Mouse (Mus musculus) embryonic stem cell, embryonic (primary cell): ENCODE results near the gene Inka1.

Experiments
- CTCF ChIA-PET, 4 experiments: fragments of 300-600 bp in 2 of 4; fragments of 350-600 bp in 2 of 4; sonication (Branson Sonifier 250); formaldehyde crosslinking; loops; one replicate each; lab custom pipeline; 2022; ENCODE audit warnings: inconsistent platforms in 2 of 4; lab: Charles Lee
- POLR2A ChIA-PET, 4 experiments: fragments of 300-600 bp in 2 of 4; fragments of 350-600 bp in 2 of 4; sonication (Branson Sonifier 250); formaldehyde crosslinking; loops; one replicate each; lab custom pipeline; 2022; ENCODE audit warnings: antibody characterized with exemption in 4 of 4, inconsistent platforms in 1 of 4; lab: Charles Lee

Gene Inka1

DNA sequence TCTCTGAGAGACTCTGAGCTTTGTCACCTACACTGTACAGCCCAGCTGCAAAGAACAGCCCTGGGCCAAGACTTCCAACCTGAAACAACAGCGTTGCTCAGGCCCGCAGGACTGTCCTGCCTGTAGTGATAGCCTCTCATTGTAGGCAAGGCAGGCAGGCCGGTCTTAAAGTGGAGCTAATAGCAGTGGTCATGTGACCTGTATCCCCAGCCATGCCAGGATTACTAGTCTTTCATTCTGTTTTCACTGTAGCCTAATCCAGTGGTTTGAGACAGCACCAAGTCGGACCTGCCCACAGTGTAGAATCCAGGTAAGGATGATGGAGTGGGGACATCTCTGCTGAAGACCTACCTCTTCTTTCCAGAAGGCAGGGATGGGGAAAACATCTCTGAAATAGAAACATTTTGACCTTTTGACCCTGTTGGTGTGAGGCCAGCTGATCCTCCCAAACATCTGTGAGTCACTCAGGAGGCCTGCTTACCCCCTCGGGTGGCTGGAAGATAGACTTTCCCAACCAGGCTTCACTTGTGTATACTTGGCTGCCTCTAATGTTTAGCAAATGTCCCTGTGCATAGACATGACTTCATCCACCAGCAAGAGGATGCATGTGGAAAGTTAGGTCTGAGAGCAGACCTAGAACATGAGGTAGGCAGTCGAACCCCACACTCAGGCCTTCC, 29.9 kb downstream of the Inka1 start:
- ChIA-PET CTCF (interaction anchor here in 2 of 4 experiments (0.8 to 1.2 kb wide), 5 partner anchors 8 to 310 kb away, joined by 3 to 5 read pairs (median 3); partner anchors contain the start of gene Mon1a (in 1 of the 2)), POLR2A (interaction anchor here in 2 of 4 experiments (1.0 to 2.0 kb wide), 6 partner anchors 25 to 51 kb away, joined by 3 to 4 read pairs (median 4); partner anchors contain the start of genes Mst1r (in 2 of the 2) and Ip6k1 (in 1 of the 2))

DNA sequence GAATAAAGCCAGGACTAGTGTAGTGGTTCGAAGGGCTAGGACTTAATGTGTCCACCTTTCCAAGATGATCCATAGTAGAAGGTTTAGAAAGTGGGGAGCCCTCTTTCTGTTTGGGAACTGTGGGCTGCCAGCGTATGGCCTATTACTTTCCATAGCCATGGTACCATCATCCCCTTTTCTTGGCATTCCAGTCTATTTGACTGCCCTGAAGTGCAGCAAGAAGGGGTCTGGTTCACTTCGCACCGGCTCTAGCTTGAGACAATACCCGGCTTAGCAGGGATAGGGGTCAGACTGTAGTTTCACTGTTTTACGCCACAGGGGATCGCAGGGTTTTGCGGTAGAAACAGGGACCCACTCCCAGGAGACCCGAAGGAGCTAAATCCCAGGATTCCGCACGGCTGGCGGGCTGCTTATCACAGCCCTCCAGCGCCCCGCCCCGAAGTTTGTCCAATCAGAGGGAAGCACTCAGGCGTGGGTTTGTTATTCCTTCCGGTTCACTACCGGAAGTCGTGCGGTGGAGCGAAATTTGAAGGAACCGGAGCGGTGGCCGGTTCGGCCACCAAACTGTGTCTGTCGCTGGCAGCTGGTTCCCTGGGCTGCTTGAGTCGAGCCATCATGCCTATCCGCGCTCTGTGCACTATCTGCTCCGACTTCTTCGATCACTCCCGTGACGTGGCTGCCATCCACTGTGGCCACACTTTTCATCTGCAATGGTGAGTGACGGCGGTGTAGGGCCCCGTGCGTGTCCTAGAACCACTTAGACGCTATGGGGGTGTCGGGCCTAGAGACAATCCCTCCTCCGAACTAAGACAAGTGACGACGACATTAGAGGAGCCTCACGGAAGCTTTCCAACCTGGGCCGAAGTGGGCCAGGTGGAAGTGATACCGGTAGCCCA, 35.0 kb downstream of the Inka1 start:
- CTCF ChIA-PET, result interaction anchor here (0.6 to 3.5 kb wide), 16 partner anchors 10 to 325 kb away, joined by 3 to 25 read pairs (median 4); partner anchors contain the start of genes Amigo3 (in 1 of the 4), Inka1 (in 1 of the 4) and Mst1r (in 1 of the 4)
- POLR2A ChIA-PET, result interaction anchor here (0.5 to 3.4 kb wide), 57 partner anchors 8 to 681 kb away, joined by 3 to 46 read pairs (median 4); partner anchors contain the start of genes Camkv (in 2 of the 4), Dag1 (in 2 of the 4), Inka1 (in 2 of the 4) and Ip6k1 (in 2 of the 4)

DNA sequence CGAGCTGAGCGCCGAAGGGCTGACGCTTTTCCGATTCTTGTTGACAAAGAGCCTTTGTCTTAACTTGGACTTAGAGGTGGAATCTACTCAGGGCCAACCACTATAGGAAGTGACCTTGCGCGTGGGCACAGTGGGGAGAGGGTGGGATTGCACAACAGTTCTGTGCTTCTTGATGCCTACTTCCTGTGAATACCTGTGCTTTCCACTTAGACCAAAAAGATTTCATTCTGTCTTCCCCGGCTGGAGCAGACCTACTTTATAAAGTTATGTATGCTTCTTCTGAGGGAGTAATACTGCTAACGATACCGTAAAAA, 35.8 kb downstream of the Inka1 start, which contains the start of gene Traip:
Gene Traip, plus strand, starts transcription at position 215 of the 314 bp plus-strand sequence.
- POLR2A ChIA-PET, result interaction anchor here in 2 of 4 experiments (0.8 to 3.4 kb wide), 18 partner anchors 10 to 144 kb away, joined by 3 to 46 read pairs (median 4); partner anchors contain the start of genes Apeh (in 1 of the 2), Inka1 (in 1 of the 2), Ip6k1 (in 1 of the 2) and Mon1a (in 1 of the 2)
- CTCF ChIA-PET, result interaction anchor here in 3 of 4 experiments (0.6 to 3.5 kb wide), 7 partner anchors 11 to 95 kb away, joined by 3 to 25 read pairs (median 4); partner anchors contain the start of gene Inka1 (in 1 of the 3)

DNA sequence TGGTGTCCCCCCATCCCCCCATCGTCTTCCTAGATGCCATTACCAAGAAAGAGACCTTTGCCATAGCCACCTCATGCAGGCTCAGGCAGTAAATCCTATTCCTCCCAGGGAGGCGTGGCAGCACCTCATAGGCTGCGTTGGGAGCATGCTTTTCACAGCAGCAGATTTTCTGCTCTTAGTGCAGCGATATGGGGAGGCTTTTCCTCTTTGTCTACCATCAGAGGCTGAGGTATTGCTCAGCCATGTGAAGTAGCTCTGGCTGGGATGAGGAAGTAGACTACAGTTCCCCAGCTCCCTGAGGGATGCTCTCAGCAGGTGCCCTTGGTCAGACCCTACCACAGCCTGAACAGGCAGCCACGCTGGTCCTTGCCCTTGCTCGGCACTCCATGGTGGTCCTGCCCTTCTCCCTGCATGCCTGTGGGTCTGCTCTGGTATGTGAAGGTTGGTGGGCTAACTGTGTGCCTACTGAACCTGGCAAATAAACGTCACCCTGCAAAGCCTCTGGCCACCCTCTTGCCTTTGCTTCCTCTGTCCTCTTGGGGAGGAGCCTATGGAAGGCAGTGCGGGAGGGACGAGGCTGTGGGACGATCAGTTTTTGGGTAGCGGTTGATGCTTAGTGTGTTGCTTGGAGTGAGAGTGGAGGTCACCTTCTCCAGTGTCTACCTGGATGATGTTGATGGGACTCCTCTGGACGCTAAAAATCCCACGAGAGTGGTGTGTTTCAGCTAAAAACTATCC, 36.3 kb downstream of the Inka1 start:
- ChIA-PET POLR2A (interaction anchor here in 2 of 4 experiments (1.0 to 3.4 kb wide), 12 partner anchors 9 to 52 kb away, joined by 3 to 46 read pairs (median 6); partner anchors contain the start of genes Inka1 (in 1 of the 2) and Ip6k1 (in 1 of the 2)), CTCF (interaction anchor here in 3 of 4 experiments (0.6 to 1.7 kb wide), 4 partner anchors 12 to 234 kb away, joined by 3 to 7 read pairs (median 4); no protein-coding TSS in a partner anchor)

DNA sequence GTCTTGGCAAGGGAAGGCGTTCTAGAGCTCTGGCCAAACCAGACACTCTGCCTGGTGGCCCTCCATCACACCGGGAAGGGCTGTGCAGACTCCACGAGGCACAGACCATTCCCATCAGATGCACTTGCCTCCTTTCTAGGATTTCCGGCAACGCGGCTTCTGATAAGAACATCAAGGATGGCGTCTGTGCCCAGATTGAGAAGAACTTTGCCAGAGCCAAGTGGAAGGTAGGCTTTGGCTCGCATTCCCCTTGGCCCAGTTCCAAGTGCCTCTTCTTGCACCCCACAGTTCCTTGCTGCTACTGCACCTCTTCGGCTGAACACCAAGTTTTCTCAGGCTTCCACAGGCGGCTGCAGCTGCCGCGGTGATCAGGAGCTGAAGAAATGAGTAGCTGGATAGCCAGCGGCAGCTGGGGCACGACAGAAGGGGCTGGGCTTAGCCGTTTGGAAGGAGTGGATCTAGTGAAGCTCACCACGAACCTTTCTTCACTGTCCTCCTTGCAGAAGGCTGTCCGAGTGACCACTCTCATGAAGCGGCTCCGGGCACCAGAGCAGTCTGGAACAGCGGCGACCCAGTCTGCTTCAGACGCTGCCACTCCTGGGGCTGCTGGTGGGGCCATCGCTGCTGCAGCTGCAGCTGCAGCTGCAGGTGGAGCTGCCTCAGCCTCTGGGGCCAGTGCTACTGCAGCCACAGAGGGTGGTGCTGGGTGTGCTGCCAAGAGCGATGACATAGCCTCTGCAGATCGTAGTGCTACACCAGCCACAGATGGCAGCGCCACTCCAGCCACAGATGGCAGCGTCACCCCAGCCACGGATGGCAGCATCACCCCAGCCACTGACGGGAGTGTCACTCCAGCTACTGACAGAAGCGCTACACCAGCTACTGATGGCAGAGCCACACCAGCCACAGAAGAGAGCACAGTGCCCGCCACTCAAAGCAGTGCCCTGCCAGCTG, 38.2 kb downstream of the Inka1 start:
- ChIA-PET CTCF (interaction anchor here in 2 of 4 experiments (0.5 to 1.7 kb wide), 6 partner anchors 11 to 148 kb away, joined by 3 to 9 read pairs (median 4); no protein-coding TSS in a partner anchor), POLR2A (interaction anchor here in 3 of 4 experiments (0.6 to 3.1 kb wide), 11 partner anchors 7 to 299 kb away, joined by 3 to 10 read pairs (median 3); no protein-coding TSS in a partner anchor)

DNA sequence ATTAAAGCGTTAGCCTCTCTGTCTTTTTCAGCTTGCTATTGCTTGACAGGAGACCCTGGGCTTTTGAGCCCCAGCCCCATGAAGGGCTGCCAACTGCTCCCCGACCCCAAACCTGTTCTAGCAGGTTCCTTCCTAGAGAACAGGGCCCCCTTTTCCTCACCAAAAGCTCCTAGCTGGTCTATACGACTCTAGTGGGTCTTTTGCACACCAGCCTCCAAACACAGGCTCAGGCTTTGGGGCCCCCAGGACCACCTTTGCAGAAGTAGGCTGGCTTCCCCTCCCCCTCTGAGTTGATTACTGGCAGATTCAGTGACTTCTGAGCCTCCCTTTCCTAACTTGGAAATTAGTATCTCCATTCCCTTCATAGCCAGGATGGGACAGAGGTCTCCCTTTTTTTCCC, 48.8 kb downstream of the Inka1 start:
- ChIA-PET POLR2A (interaction anchor here in 3 of 4 experiments (0.6 to 2.3 kb wide), 10 partner anchors 8 to 518 kb away, joined by 3 to 9 read pairs (median 6); partner anchors contain the start of gene Ip6k1 (in 1 of the 3)), CTCF (interaction anchor here in 3 of 4 experiments (0.7 to 1.9 kb wide), 6 partner anchors 11 to 36 kb away, joined by 3 to 9 read pairs (median 4); no protein-coding TSS in a partner anchor)

DNA sequence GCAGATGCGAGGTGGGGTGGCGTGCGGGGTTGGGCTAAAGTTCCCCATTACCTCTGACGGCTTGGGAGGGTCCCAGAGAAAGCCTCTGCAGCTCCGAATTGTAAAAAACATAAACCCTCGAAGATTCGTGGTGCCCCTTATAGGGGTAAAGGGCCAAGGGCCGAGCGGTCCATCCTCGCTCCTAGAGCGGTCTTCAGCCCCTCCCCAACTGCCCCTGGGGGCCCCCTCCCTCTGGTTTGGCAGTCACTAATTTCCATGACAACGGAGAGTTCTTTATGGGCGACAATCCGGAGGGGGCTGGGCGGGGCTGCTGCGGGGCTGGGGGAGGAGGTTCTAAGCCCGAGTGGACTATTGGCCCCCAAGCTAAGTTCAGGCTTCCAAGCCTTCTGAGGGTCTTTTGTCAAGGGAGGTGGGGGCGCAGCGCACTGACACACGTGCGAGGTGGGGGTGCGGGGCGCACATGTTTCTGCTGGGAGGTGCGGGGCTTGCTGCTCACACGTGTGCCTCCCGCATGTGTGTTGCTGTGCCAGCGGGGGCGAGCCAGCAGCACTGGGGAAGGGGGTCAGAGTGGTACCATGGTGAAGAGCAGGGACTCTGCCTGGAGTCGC, 49.4 kb downstream of the Inka1 start:
- ChIA-PET POLR2A (interaction anchor here in 3 of 4 experiments (0.5 to 2.3 kb wide), 21 partner anchors 8 to 518 kb away, joined by 3 to 9 read pairs (median 4); partner anchors contain the start of gene Ip6k1 (in 1 of the 3)), CTCF (interaction anchor here (0.6 to 1.9 kb wide), 12 partner anchors 10 to 155 kb away, joined by 3 to 9 read pairs (median 4); no protein-coding TSS in a partner anchor)

DNA sequence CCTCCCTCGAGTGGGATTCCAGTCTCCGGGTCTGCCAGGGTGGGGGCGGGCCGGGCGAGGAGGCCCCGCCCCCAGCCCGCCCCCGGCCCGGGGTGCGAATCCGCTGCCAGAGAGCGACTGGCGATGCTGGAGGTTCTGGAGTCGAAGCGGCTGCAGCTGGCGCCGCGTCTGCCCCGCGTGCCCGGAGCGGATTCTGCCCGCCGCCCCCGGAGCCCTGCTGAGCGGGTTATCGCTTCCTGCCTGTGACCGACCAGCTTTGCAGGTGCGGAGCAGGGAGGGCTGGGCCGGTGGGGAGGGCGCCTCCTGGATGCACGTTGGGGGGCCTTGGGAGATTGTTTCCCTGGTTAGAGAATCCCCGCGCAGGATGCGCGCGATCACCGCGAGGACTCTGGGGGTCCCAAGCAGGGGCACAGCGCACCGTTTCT, 49.9 kb downstream of the Inka1 start:
- CTCF ChIA-PET, result interaction anchor here (0.6 to 1.9 kb wide), 11 partner anchors 10 to 156 kb away, joined by 3 to 9 read pairs (median 4); no protein-coding TSS in a partner anchor
- POLR2A ChIA-PET, result interaction anchor here in 3 of 4 experiments (0.5 to 2.3 kb wide), 19 partner anchors 9 to 253 kb away, joined by 3 to 9 read pairs (median 4); partner anchors contain the start of gene Ip6k1 (in 1 of the 3)

DNA sequence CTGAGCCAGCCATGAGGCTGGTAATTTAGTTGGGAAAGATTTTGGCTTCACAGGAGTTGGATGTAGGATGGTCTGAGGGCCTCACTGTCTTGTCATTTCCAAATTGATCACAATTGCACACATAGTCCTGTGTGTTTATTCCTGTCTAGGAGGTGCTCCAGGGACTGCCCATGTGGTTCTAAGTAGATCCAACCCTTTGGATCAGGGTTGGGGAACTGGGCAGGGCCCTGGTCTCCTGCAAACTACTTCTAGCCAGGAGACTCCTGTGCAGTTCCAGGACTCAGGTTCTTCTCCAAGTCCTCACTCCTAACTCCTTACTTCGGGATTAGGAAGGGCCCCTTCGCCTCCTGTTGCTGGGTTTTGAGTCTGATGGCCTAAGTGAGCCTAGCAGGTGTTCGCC, 50.3 kb downstream of the Inka1 start, which contains the start of gene Camkv:
Gene Camkv, plus strand, starts transcription at position 301 of the 400 bp plus-strand sequence.
- ChIA-PET POLR2A (interaction anchor here in 2 of 4 experiments (0.7 to 2.3 kb wide), 13 partner anchors 10 to 254 kb away, joined by 3 to 9 read pairs (median 4); no protein-coding TSS in a partner anchor), CTCF (interaction anchor here in 3 of 4 experiments (0.9 to 1.9 kb wide), 7 partner anchors 9 to 44 kb away, joined by 3 to 9 read pairs (median 3); no protein-coding TSS in a partner anchor)
